Mouse (Mus musculus): ENCODE measurements around the gene Gm35134. TPM values are rescaled to one million over a fixed set of nuclear protein-coding genes. Genes with fewer than 3 reads are reported as not detected.
"Not testable (repeated sequence)": the region's sequence is repeated elsewhere in the genome, so short reads cannot be mapped to it uniquely, and the experiment has no call there.

Gene Gm35134
- total RNA-seq (2021) = not detected
- long read RNA-seq, experiment 1 = 0 reads
- long read RNA-seq, experiment 2 = 0 reads

DNA sequence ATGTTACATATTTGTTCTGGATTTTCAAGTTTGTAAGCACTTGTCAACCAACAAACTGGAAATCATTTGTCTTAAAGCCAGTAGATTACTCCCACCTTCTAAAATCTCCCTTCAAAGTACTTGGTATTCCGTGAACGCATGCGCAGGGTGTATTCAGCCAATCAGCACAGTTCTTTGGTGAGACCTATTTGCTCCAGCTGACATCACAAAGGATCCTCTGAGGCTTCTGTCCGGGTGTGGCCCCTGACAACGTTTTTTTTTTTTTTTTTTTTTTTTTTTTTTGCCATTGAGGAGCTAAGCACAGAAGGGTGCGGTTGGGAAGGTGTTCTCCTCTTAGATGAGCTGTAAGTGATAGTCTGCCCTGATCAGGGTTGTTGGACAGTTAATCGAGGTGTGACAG, at the start of gene Gm35134:
Gene Gm35134, plus strand, starts transcription at position 301 of the 400 bp plus-strand sequence.
- DNase-seq = not testable (repeated sequence)
